Mouse (Mus musculus): ENCODE measurements around the gene Gdpd4.

The Gdpd4 gene

DNA sequence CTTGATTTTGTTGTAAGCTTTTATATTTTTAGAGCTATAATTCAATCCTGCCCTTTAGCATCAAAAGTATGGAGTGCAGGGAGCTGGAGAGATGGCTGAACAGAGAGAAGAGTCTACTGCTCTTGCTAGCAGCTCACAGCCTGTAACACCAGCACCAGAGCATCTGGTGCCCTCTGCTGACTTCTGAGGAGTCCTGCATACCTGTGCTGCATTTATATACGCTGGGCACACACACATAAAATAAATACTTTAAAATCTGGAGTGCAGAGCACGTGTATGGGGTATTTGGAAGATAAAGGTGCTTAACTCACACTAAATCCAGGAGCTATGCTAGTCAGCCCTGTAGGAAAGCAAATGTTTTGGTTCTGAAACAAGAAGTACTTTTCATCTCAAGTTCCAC lies 166.6 kb downstream of the Gdpd4 start:
- DNase-seq: no peak

DNA sequence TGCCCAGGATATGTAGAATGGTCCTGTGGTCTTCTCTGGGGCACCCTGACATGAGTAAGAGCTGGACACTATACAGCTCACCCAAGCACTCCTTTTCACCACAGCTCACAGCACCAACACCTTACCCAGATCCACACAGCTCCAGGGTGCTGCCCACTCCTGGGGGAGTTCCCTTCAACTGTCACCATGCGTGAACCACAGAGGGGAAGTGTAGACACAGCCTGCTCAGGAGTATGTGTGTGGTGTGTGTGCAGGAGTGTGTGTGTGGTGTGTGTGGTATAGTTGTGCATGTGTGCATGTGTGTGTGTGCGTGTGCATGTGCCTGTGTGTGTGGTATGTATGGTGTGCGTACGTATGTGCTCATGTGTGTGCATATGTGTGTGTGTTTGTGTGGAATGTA lies 176.1 kb downstream of the Gdpd4 start:
- DNase-seq: no peak

DNA sequence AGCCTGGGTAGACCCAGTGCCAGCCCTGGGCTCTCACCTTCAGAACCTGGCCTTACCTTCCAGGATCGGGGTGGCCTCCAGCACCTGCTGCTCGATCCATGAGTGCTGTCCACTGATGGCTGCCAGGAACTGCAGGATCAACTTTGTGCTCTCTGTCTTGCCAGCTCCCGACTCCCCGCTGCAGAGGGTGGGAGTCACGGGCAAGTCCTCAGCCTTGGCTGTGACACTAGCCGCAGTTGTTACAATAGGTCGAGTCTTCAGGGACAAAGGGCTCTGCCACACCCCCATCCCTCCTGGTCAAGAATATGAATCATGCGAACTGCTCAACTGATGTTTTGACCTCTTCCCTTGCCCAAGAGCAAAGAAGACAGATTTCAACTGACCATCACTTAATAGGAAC lies 177.8 kb downstream of the Gdpd4 start:
- DNase-seq: no peak

All from lung, postnatal 14 days (tissue).